Mouse (Mus musculus) liver, postnatal 0 days (tissue): ENCODE data around the gene Dennd5a.

ENCODE experiments used
- CTCF ChIP-seq: sonication (generic); IDR thresholded peaks from 2 replicates; pipeline ENCODE4 v1.5.1; 2016; ENCODE audit warnings: antibody characterized with exemption, low read depth
- EP300 ChIP-seq: IDR thresholded peaks from 2 replicates; pipeline ENCODE4 v1.6.1; 2016; ENCODE audit warnings: antibody characterized with exemption, low read depth, mild to moderate bottlenecking

GRCm38 (mm10) chr7:109865370-109866229, 94.7 kb downstream of the Dennd5a start, which contains the start of gene Scube2:
- TF ChIP-seq CTCF (no peak), EP300 (no peak)
